Mouse (Mus musculus) forebrain, postnatal 0 days (tissue): Measurements from ENCODE around the gene Sipa1l2. TPM values are rescaled to one million over a fixed set of nuclear protein-coding genes. Genes with fewer than 3 reads are reported as not detected.

Source experiments
- ATAC-seq: fragments of 200-750 bp; cut with Nextera tagmentation; 2 replicates; pipeline ENCODE4 v1.8.0; 2017; ENCODE audit warnings: mild to moderate bottlenecking, moderate library complexity
- DNase-seq: peaks from one replicate; pipeline ENCODE4 v3.0.0-alpha.2; 2015
- H3K27ac ChIP-seq: fragments of 300-500 bp; sonication (generic); 2 replicates; pipeline ENCODE4 v1.5.1; 2014; ENCODE audit warnings: low read depth, mild to moderate bottlenecking, antibody characterized with exemption, low read length, moderate library complexity, mixed read lengths
- H3K27me3 ChIP-seq: fragments of 300-500 bp; sonication (generic); 2 replicates; pipeline ENCODE4 v1.6.1; 2014; ENCODE audit warnings: mild to moderate bottlenecking, low read length, mixed read lengths; ENCODE audit not compliant: insufficient read depth
- H3K36me3 ChIP-seq: fragments of 300-500 bp; sonication (generic); 2 replicates; pipeline ENCODE4 v1.6.1; 2014; ENCODE audit warnings: mild to moderate bottlenecking, moderate library complexity; ENCODE audit not compliant: insufficient read depth
- H3K4me1 ChIP-seq: fragments of 300-500 bp; sonication (generic); 2 replicates; pipeline ENCODE4 v1.6.1; 2014; ENCODE audit warnings: antibody characterized with exemption; ENCODE audit not compliant: insufficient read depth
- H3K4me2 ChIP-seq: fragments of 300-500 bp; sonication (generic); 2 replicates; pipeline ENCODE4 v1.6.1; 2014; ENCODE audit warnings: low read depth, mild to moderate bottlenecking, moderate library complexity
- H3K4me3 ChIP-seq: fragments of 300-500 bp; sonication (generic); 2 replicates; pipeline ENCODE4 v1.5.1; 2014; ENCODE audit warnings: low read depth, low read length, mixed read lengths
- H3K9ac ChIP-seq: fragments of 300-500 bp; sonication (generic); 2 replicates; pipeline ENCODE4 v1.6.1; 2014; ENCODE audit warnings: mild to moderate bottlenecking
- H3K9me3 ChIP-seq: fragments of 300-500 bp; sonication (generic); 2 replicates; pipeline ENCODE4 v1.6.1; 2016; ENCODE audit warnings: low read length
- CTCF ChIP-seq: sonication (generic); IDR thresholded peaks from 2 replicates; pipeline ENCODE4 v1.5.1; 2016; ENCODE audit warnings: antibody characterized with exemption, control low read depth, low read depth
- WGBS: fragments of 180-500 bp; shearing (Covaris S2); extraction: QIAGEN DNeasy Blood & Tissue Kit; methylation state at CpG from one replicate; pipeline ENCODE4 v1.1.7; 2014; 5-methylcytosine and 5-hydroxymethylcytosine counted together
- polyA plus RNA-seq: library from polyadenylated mRNA; unstranded; fragments of >200 nt; fragmentation: Nextera tagmentation; extraction: Ambion mirVana; gene quantifications from 2 replicates; pipeline ENCODE4 v1.2.1, GENCODE M21; 2015
- total RNA-seq: library from RNA; depleted of rRNA; stranded (reverse); fragments of >200 nt; gene quantifications from 2 replicates; pipeline ENCODE4 v1.2.3, GENCODE M21; 2014

Gene Sipa1l2
- total and polyA plus RNA-seq, 2 experiments from 2014 or later: 10.6 to 44.3 TPM

GRCm38 (mm10) chr8:125461504-125461903 lies 108.1 kb downstream of the Sipa1l2 start:
- Histone ChIP-seq H3K4me2 (no peak overlapping the region), H3K36me3 (peaks cover 16% of the 10 kb centered on the region), H3K9me3 (no peaks in the 10 kb centered on the region), H3K27me3 (no peaks in the 10 kb centered on the region), H3K4me1 (no peaks in the 10 kb centered on the region; the same call in 1 of the 2 replicates), H3K4me3 (no peak overlapping the region), H3K9ac (no peak overlapping the region), H3K27ac (no peak overlapping the region)
- no peak for ATAC-seq
- WGBS: 88% methylated on average over 1 of the region's 1 CpGs
- no peak for TF ChIP-seq CTCF
- no peak for DNase-seq

- DNase-seq (no peak), ATAC-seq (no peak)
- no peak overlapping the region for H3K27ac ChIP-seq
- no peak overlapping the region for H3K4me2 ChIP-seq
- 24% methylated on average over 6 of the region's 6 CpGs for WGBS
- peaks cover 16% of the 10 kb centered on the region for H3K36me3 ChIP-seq
- TF ChIP-seq CTCF: no peak
- no peaks in the 10 kb centered on the region; the same call in 1 of the 2 replicates for H3K4me1 ChIP-seq
- H3K4me3 ChIP-seq: no peak overlapping the region
- no peaks in the 10 kb centered on the region for H3K27me3 ChIP-seq
- H3K9me3 ChIP-seq: no peaks in the 10 kb centered on the region
- no peak overlapping the region for H3K9ac ChIP-seq
Measured at GRCm38 (mm10) chr8:125460602-125461001, 109.0 kb downstream of the Sipa1l2 start.

GRCm38 (mm10) chr8:125449048-125449447 lies 120.6 kb downstream of the Sipa1l2 start:
- no peak overlapping the region for H3K4me3 ChIP-seq

GRCm38 (mm10) chr8:125447543-125447942 lies 122.1 kb downstream of the Sipa1l2 start:
- H3K4me2 ChIP-seq: no peak overlapping the region
- no peaks in the 10 kb centered on the region for H3K9me3 ChIP-seq
- no peak overlapping the region for H3K27ac ChIP-seq
- DNase-seq (no peak), ATAC-seq (no peak)
- H3K4me3 ChIP-seq: no peak overlapping the region
- TF ChIP-seq CTCF: no peak
- H3K27me3 ChIP-seq: no peaks in the 10 kb centered on the region
- WGBS: 96% methylated on average over 14 of the region's 14 CpGs
- H3K9ac ChIP-seq: no peak overlapping the region
- peaks cover 38% of the 10 kb centered on the region for H3K36me3 ChIP-seq
- no peaks in the 10 kb centered on the region for H3K4me1 ChIP-seq

More at GRCm38 (mm10) chr8:125449048-125449447, 120.6 kb downstream of the Sipa1l2 start:
- H3K36me3 ChIP-seq: peaks cover 42% of the 10 kb centered on the region
- no peak overlapping the region for H3K9ac ChIP-seq
- H3K4me1 ChIP-seq: no peaks in the 10 kb centered on the region
- DNase-seq: no peak
- no peak for TF ChIP-seq CTCF
- H3K4me2 ChIP-seq: no peak overlapping the region
- H3K27me3 ChIP-seq: no peaks in the 10 kb centered on the region
- no peaks in the 10 kb centered on the region for H3K9me3 ChIP-seq
- 56% methylated on average over 6 of the region's 6 CpGs for WGBS
- no peak overlapping the region for H3K27ac ChIP-seq
- no peak; the same call in 1 of the 2 replicates for ATAC-seq

GRCm38 (mm10) chr8:125446236-125446635 lies 123.4 kb downstream of the Sipa1l2 start:
- H3K9me3 ChIP-seq: no peaks in the 10 kb centered on the region
- ATAC-seq: no peak
- peaks cover 46% of the 10 kb centered on the region for H3K36me3 ChIP-seq
- H3K4me1 ChIP-seq: no peaks in the 10 kb centered on the region
- no peak for TF ChIP-seq CTCF
- H3K4me2 ChIP-seq: no peak overlapping the region
- H3K4me3 ChIP-seq: no peak overlapping the region
- H3K9ac ChIP-seq: no peak overlapping the region
- WGBS: 79% methylated on average over 4 of the region's 4 CpGs
- no peaks in the 10 kb centered on the region for H3K27me3 ChIP-seq
- no peak overlapping the region for H3K27ac ChIP-seq
- DNase-seq: no peak

- no peak for ATAC-seq
- 62% methylated on average over 3 of the region's 3 CpGs for WGBS
- peaks cover 47% of the 10 kb centered on the region for H3K36me3 ChIP-seq
Measured at GRCm38 (mm10) chr8:125445225-125445609, 124.4 kb downstream of the Sipa1l2 start.

GRCm38 (mm10) chr8:125444457-125445224 lies 125.0 kb downstream of the Sipa1l2 start:
- 81% methylated on average over 16 of the region's 16 CpGs for WGBS
- no peak for DNase-seq
- no peak for ATAC-seq
- Histone ChIP-seq H3K4me1 (no peaks in the 10 kb centered on the region), H3K9ac (no peak overlapping the region), H3K4me3 (no peak overlapping the region), H3K27ac (no peak overlapping the region), H3K9me3 (no peaks in the 10 kb centered on the region), H3K4me2 (no peak overlapping the region), H3K27me3 (no peaks in the 10 kb centered on the region), H3K36me3 (peaks cover 43% of the 10 kb centered on the region)
- no peak for TF ChIP-seq CTCF

More at GRCm38 (mm10) chr8:125445225-125445609, 124.4 kb downstream of the Sipa1l2 start:
- Histone ChIP-seq H3K4me1 (no peaks in the 10 kb centered on the region), H3K9ac (no peak overlapping the region), H3K4me3 (no peak overlapping the region), H3K27me3 (no peaks in the 10 kb centered on the region), H3K4me2 (no peak overlapping the region), H3K9me3 (no peaks in the 10 kb centered on the region), H3K27ac (no peak overlapping the region)
- DNase-seq: no peak
- no peak for TF ChIP-seq CTCF
